Mouse (Mus musculus) forebrain, postnatal 0 days (tissue): Measurements from ENCODE around the gene Mmp25. TPM values are rescaled to one million over a fixed set of nuclear protein-coding genes. Genes with fewer than 3 reads are reported as not detected.

ENCODE experiments used
- ATAC-seq: fragments of 200-750 bp; cut with Nextera tagmentation; 2 replicates; pipeline ENCODE4 v1.8.0; 2017; ENCODE audit warnings: mild to moderate bottlenecking, moderate library complexity
- DNase-seq: peaks from one replicate; pipeline ENCODE4 v3.0.0-alpha.2; 2015
- H3K27ac ChIP-seq: fragments of 300-500 bp; sonication (generic); 2 replicates; pipeline ENCODE4 v1.5.1; 2014; ENCODE audit warnings: low read depth, mild to moderate bottlenecking, antibody characterized with exemption, low read length, moderate library complexity, mixed read lengths
- H3K27me3 ChIP-seq: fragments of 300-500 bp; sonication (generic); 2 replicates; pipeline ENCODE4 v1.6.1; 2014; ENCODE audit warnings: mild to moderate bottlenecking, low read length, mixed read lengths; ENCODE audit not compliant: insufficient read depth
- H3K36me3 ChIP-seq: fragments of 300-500 bp; sonication (generic); 2 replicates; pipeline ENCODE4 v1.6.1; 2014; ENCODE audit warnings: mild to moderate bottlenecking, moderate library complexity; ENCODE audit not compliant: insufficient read depth
- H3K4me1 ChIP-seq: fragments of 300-500 bp; sonication (generic); 2 replicates; pipeline ENCODE4 v1.6.1; 2014; ENCODE audit warnings: antibody characterized with exemption; ENCODE audit not compliant: insufficient read depth
- H3K4me2 ChIP-seq: fragments of 300-500 bp; sonication (generic); 2 replicates; pipeline ENCODE4 v1.6.1; 2014; ENCODE audit warnings: low read depth, mild to moderate bottlenecking, moderate library complexity
- H3K4me3 ChIP-seq: fragments of 300-500 bp; sonication (generic); 2 replicates; pipeline ENCODE4 v1.5.1; 2014; ENCODE audit warnings: low read depth, low read length, mixed read lengths
- H3K9ac ChIP-seq: fragments of 300-500 bp; sonication (generic); 2 replicates; pipeline ENCODE4 v1.6.1; 2014; ENCODE audit warnings: mild to moderate bottlenecking
- H3K9me3 ChIP-seq: fragments of 300-500 bp; sonication (generic); 2 replicates; pipeline ENCODE4 v1.6.1; 2016; ENCODE audit warnings: low read length
- CTCF ChIP-seq: sonication (generic); IDR thresholded peaks from 2 replicates; pipeline ENCODE4 v1.5.1; 2016; ENCODE audit warnings: antibody characterized with exemption, control low read depth, low read depth
- whole genome bisulfite sequencing: fragments of 180-500 bp; shearing (Covaris S2); extraction: QIAGEN DNeasy Blood & Tissue Kit; methylation state at CpG from one replicate; pipeline ENCODE4 v1.1.7; 2014; 5-methylcytosine and 5-hydroxymethylcytosine counted together
- polyA plus RNA-seq: library from polyadenylated mRNA; unstranded; fragments of >200 nt; fragmentation: Nextera tagmentation; extraction: Ambion mirVana; gene quantifications from 2 replicates; pipeline ENCODE4 v1.2.1, GENCODE M21; 2015
- total RNA-seq: library from RNA; depleted of rRNA; stranded (reverse); fragments of >200 nt; gene quantifications from 2 replicates; pipeline ENCODE4 v1.2.3, GENCODE M21; 2014

Mmp25 gene
- total and polyA plus RNA-seq, 2 experiments from 2014 or later: 0.48 to 1.1 TPM

DNA sequence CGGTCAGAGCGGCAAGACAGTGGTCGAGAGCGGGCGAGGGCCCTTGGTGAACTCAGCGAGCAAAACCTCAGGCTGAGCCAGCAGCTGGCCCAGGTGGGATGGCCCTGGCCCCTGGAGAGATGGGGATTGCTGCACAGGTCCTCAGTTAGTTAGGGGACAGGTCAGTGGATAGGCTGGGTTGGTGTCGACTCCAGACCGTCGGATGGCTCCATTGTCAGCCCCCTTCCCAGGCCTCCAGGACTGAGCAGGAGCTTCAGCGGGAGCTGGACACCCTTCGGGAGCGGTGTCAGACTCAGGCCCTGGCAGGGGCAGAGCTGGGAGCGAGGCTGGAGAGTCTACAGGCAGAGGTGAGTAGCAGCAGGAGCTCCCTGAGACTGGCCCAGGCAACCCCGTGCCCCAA is 20.4 kb upstream of the Mmp25 start:
- no peaks in the 10 kb centered on the region for H3K4me1 ChIP-seq
- no peak for TF ChIP-seq CTCF
- H3K27me3 ChIP-seq: peaks cover 15% of the 10 kb centered on the region
- no peak overlapping the region for H3K27ac ChIP-seq
- 85% methylated on average over 14 of the region's 14 CpGs for WGBS
- DNase-seq (no peak), ATAC-seq (no peak)
- H3K9me3 ChIP-seq: no peaks in the 10 kb centered on the region
- no peak overlapping the region for H3K4me3 ChIP-seq
- no peak overlapping the region for H3K4me2 ChIP-seq
- no peak overlapping the region for H3K9ac ChIP-seq
- H3K36me3 ChIP-seq: peaks cover 25% of the 10 kb centered on the region

DNA sequence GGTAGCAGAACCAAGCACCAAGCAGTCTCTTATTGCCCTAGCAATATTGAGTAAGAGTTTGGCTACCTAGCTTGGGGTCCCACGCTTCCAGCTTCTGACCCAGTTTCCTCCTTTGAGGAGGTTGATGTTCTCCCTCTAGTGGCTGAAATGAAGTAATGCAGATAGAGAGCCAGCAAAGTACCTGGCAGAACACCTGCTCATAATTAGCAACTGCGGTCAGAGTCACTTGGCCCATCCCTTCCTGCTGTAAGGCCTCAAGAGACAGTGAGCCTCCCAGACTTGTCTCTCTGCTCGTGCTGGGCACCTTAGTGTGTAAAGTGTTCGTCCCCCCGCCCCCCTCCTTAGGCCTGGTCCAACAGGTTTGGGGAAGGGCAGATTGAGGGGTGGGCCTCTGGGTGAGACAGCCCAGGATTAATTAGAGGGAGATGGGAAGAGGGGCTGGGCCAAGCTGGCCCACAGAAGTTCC is 19.5 kb upstream of the Mmp25 start:
- DNase-seq (peak; percentile 53), ATAC-seq (0 out of 2 replicates have a peak, but pooled peaks have one; percentile 20)
- 12% methylated on average over 5 of the region's 5 CpGs for WGBS
- peak; percentile 78 for TF ChIP-seq CTCF
- Histone ChIP-seq H3K4me1 (no peaks in the 10 kb centered on the region), H3K9ac (no peak overlapping the region), H3K27me3 (peaks cover 22% of the 10 kb centered on the region), H3K36me3 (peaks cover 19% of the 10 kb centered on the region), H3K9me3 (no peaks in the 10 kb centered on the region), H3K4me2 (no peak overlapping the region), H3K27ac (no peak overlapping the region), H3K4me3 (no peak overlapping the region)

GRCm38 (mm10) chr17:23661526-23661925 is 16.4 kb upstream of the Mmp25 start:
- ATAC-seq: no peak
- Histone ChIP-seq H3K27ac (no peak overlapping the region), H3K9me3 (no peaks in the 10 kb centered on the region), H3K27me3 (peaks cover 27% of the 10 kb centered on the region), H3K9ac (no peak overlapping the region), H3K4me1 (no peaks in the 10 kb centered on the region), H3K4me2 (no peak overlapping the region), H3K36me3 (peaks cover 4% of the 10 kb centered on the region; the same call in 1 of the 2 replicates), H3K4me3 (no peak overlapping the region)
- WGBS: 6% methylated on average over 9 of the region's 9 CpGs
- DNase-seq: no peak
- peak; percentile 27; the same call in 1 of the 2 replicates for TF ChIP-seq CTCF

DNA sequence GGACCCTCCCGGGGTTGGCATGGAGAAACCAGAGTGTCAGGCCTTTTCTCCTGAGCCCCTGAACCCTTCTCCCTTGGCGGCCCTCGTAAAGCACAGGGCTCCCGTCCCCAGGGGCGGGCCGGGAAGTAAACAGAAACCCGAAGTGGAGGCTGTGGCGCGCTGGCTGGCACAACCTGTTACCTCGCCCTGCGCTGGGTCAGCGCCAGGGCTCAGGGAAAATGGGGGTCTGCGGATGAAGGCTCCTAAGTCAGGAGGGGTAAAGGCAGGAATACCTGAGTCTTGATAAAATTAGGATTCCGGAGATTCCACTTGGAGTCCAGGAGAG is 15.8 kb upstream of the Mmp25 start:
- H3K9me3 ChIP-seq: no peaks in the 10 kb centered on the region
- ATAC-seq (no peak), DNase-seq (no peak)
- peaks cover 27% of the 10 kb centered on the region for H3K27me3 ChIP-seq
- no peak overlapping the region for H3K4me2 ChIP-seq
- H3K4me1 ChIP-seq: no peaks in the 10 kb centered on the region
- no peak overlapping the region for H3K27ac ChIP-seq
- no peak overlapping the region for H3K4me3 ChIP-seq
- no peak overlapping the region for H3K9ac ChIP-seq
- TF ChIP-seq CTCF: no peak
- H3K36me3 ChIP-seq: no peaks in the 10 kb centered on the region
- 5% methylated on average over 14 of the region's 14 CpGs for WGBS

DNA sequence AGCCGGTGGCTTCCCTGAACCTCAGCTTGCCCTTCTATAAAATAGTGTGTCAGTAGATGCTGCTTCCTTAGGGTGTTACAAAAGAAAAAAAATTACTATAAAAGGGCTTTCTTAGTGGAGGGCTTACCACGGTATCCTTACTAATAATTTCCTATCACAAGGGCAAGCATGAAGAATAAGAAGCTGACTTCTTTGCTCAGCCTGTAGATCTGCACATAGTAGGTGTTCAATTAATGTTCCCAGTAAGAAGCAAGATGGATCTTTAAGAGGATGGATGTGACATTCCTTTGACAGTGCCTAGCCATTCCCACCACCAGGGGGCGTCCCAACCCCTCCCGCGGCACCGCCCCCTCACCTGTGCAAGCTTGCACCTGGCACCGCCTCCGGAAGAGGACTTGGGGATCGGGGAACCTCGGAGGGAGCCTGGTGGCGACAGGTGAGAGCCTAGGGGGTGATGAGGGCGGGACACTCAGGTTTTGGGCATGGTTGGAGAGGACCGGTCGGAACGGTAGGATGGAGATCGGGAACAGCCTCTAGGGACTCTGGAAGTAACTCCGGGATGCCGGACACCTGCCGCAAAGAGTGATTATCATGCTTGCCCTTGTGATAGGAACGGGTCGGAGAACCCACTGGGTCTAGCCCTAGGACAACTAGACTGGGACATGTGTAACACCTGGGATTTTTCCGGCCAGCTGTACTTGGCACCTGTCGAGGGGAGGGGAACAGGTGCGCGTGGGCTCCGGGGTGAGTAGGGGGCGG is 15.2 kb upstream of the Mmp25 start, which contains the start of gene Bicdl2:
TSS of gene Bicdl2 (plus strand) at position 390 of the 759 bp plus-strand sequence.
- H3K36me3 ChIP-seq: no peaks in the 10 kb centered on the region
- ATAC-seq (no peak), DNase-seq (no peak)
- no peak within 1 kb of the TSS for H3K4me2 ChIP-seq
- no peaks in the 10 kb centered on the region for H3K9me3 ChIP-seq
- H3K9ac ChIP-seq: no peak within 1 kb of the TSS
- no peak within 1 kb of the TSS for H3K27ac ChIP-seq
- peak; percentile 61 for TF ChIP-seq CTCF
- WGBS: 5% methylated on average over 27 of the region's 27 CpGs
- no peak within 1 kb of the TSS for H3K4me3 ChIP-seq
- H3K4me1 ChIP-seq: no peaks in the 10 kb centered on the region
- peaks cover 27% of the 10 kb centered on the region for H3K27me3 ChIP-seq

GRCm38 (mm10) chr17:23658450-23658849 is 13.4 kb upstream of the Mmp25 start:
- TF ChIP-seq CTCF: no peak
- Histone ChIP-seq H3K36me3 (no peaks in the 10 kb centered on the region), H3K27ac (no peak overlapping the region), H3K4me1 (no peaks in the 10 kb centered on the region), H3K27me3 (peaks cover 27% of the 10 kb centered on the region), H3K9ac (no peak overlapping the region), H3K9me3 (no peaks in the 10 kb centered on the region), H3K4me3 (no peak overlapping the region), H3K4me2 (no peak overlapping the region)
- 78% methylated on average over 3 of the region's 3 CpGs for WGBS
- no peak for ATAC-seq
- no peak for DNase-seq

GRCm38 (mm10) chr17:23654410-23654809 is 9.3 kb upstream of the Mmp25 start:
- no peak overlapping the region for H3K4me2 ChIP-seq

More at GRCm38 (mm10) chr17:23654410-23654809, 9.3 kb upstream of the Mmp25 start:
- Histone ChIP-seq H3K9ac (no peak overlapping the region), H3K27ac (no peak overlapping the region), H3K4me3 (no peak overlapping the region), H3K36me3 (no peaks in the 10 kb centered on the region), H3K4me1 (no peaks in the 10 kb centered on the region), H3K9me3 (no peaks in the 10 kb centered on the region), H3K27me3 (peaks cover 4% of the 10 kb centered on the region; the same call in 1 of the 2 replicates)
- ATAC-seq (no peak), DNase-seq (no peak)
- no peak for TF ChIP-seq CTCF
- 74% methylated on average over 2 of the region's 2 CpGs for WGBS
